Mouse (Mus musculus) forebrain, embryonic 12.5 days (tissue): ENCODE measurements around the gene Grn. TPM values are rescaled to one million over a fixed set of nuclear protein-coding genes. Genes with fewer than 3 reads are reported as not detected.

ENCODE experiments used
- ATAC-seq: fragments of 200-750 bp; cut with Nextera tagmentation; 2 replicates; pipeline ENCODE4 v1.8.0; 2017; ENCODE audit warnings: moderate TSS enrichment; ENCODE audit not compliant: low FRiP score
- H3K27ac ChIP-seq: fragments of 300-500 bp; sonication (generic); 2 replicates; pipeline ENCODE4 v1.5.1; 2016; ENCODE audit warnings: mild to moderate bottlenecking
- H3K27me3 ChIP-seq: fragments of 300-500 bp; sonication (generic); 2 replicates; pipeline ENCODE4 v1.6.1; 2016; ENCODE audit warnings: mild to moderate bottlenecking
- H3K36me3 ChIP-seq: fragments of 300-500 bp; sonication (generic); replicated peaks from 2 replicates; pipeline ENCODE4 v1.6.1; 2016; ENCODE audit warnings: mild to moderate bottlenecking
- H3K4me1 ChIP-seq: fragments of 300-500 bp; sonication (generic); 2 replicates; pipeline ENCODE4 v1.6.1; 2016
- H3K4me2 ChIP-seq: fragments of 300-500 bp; sonication (generic); 2 replicates; pipeline ENCODE4 v1.6.1; 2016; ENCODE audit warnings: mild to moderate bottlenecking, moderate library complexity
- H3K4me3 ChIP-seq: fragments of 300-500 bp; sonication (generic); replicated peaks from 2 replicates; pipeline ENCODE4 v1.5.1; 2016; ENCODE audit warnings: mild to moderate bottlenecking
- H3K9ac ChIP-seq: fragments of 300-500 bp; sonication (generic); 2 replicates; pipeline ENCODE4 v1.6.1; 2016; ENCODE audit warnings: mild to moderate bottlenecking
- H3K9me3 ChIP-seq: fragments of 300-500 bp; sonication (generic); 2 replicates; pipeline ENCODE4 v1.6.1; 2016
- WGBS: fragments of 180-500 bp; shearing (Covaris S2); methylation state at CpG from one replicate; pipeline ENCODE4 v1.1.7; 2016; 5-methylcytosine and 5-hydroxymethylcytosine counted together
- microRNA-seq: library from miRNA; unstranded; fragments of <30 nt; microRNA quantifications from one replicate; pipeline ENCODE4, GENCODE M21; 2017
- polyA plus RNA-seq: library from polyadenylated mRNA; unstranded; fragments of >200 nt; fragmentation: Nextera tagmentation; extraction: Ambion mirVana; gene quantifications from 2 replicates; pipeline ENCODE4 v1.2.1, GENCODE M21; 2016

Grn gene
- polyA plus RNA-seq, 1 experiment from 2014 or later: 55.5 TPM

- Histone ChIP-seq H3K27me3 (no peaks in the 10 kb centered on the region), H3K9ac (no peak overlapping the region), H3K36me3 (peaks cover 55% of the 10 kb centered on the region), H3K4me3 (no peak overlapping the region), H3K4me2 (no peak overlapping the region), H3K4me1 (no peaks in the 10 kb centered on the region), H3K9me3 (no peaks in the 10 kb centered on the region), H3K27ac (no peak overlapping the region)
- ATAC-seq: no peak
- 96% methylated on average over 23 of the region's 23 CpGs for WGBS
Observed at GRCm38 (mm10) chr11:102479581-102479980, 49.5 kb downstream of the Grn start.

DNA sequence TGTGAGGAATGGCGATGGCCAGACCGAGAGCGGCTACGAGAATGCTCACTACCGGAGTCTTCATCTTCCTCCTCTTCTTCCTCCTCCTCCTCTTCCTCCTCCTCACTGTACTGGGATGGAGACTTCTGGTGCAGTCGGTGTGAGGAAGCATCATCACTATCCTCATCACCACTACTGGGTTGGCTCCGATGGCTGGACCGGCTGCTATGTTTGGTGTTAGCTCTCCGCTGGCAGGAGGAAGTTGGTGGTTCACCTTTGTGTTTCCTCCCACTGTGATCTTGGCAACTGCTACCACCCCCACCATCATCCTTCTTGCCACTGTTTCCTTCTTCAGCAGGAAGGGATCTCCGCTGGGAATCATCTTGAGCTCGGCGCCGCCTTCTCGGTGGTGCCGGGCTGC is 50.0 kb downstream of the Grn start:
- Histone ChIP-seq H3K4me1 (no peaks in the 10 kb centered on the region), H3K36me3 (peaks cover 59% of the 10 kb centered on the region), H3K9me3 (no peaks in the 10 kb centered on the region), H3K27me3 (no peaks in the 10 kb centered on the region), H3K27ac (no peak overlapping the region), H3K4me3 (no peak overlapping the region), H3K9ac (no peak overlapping the region), H3K4me2 (no peak overlapping the region)
- WGBS: 99% methylated on average over 15 of the region's 15 CpGs
- ATAC-seq: no peak

DNA sequence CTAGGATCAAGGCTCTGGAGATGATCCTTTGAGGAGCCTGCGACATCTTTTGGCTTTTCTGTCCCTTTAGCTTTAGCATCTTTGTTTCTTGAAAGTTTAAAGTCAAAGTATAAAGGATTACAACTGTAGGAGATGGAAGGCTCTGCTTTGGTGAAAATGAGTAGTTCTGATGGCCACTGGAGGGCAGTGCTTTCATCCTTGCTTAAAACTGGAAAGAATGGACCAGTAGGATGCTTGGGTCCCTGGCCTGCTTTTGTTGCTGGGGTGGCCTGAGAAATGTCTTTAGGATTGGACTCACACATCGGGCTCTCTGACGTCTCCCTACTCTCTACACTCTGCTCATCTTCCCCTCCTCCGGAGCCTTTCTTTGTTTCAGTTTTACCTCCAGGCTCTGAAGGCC is 50.8 kb downstream of the Grn start:
- no peaks in the 10 kb centered on the region for H3K27me3 ChIP-seq
- WGBS: 90% methylated on average over 4 of the region's 4 CpGs
- H3K36me3 ChIP-seq: peaks cover 64% of the 10 kb centered on the region
- no peak for ATAC-seq
- no peaks in the 10 kb centered on the region for H3K9me3 ChIP-seq
- H3K4me2 ChIP-seq: no peak overlapping the region
- H3K27ac ChIP-seq: no peak overlapping the region
- no peaks in the 10 kb centered on the region for H3K4me1 ChIP-seq
- H3K4me3 ChIP-seq: no peak overlapping the region
- H3K9ac ChIP-seq: no peak overlapping the region

- no peaks in the 10 kb centered on the region for H3K9me3 ChIP-seq
- no peaks in the 10 kb centered on the region for H3K27me3 ChIP-seq
- H3K4me3 ChIP-seq: no peak overlapping the region
- 94% methylated on average over 10 of the region's 10 CpGs for WGBS
- H3K36me3 ChIP-seq: peaks cover 72% of the 10 kb centered on the region
- H3K4me2 ChIP-seq: no peak overlapping the region
- no peaks in the 10 kb centered on the region for H3K4me1 ChIP-seq
- ATAC-seq: no peak
- H3K9ac ChIP-seq: no peak overlapping the region
- H3K27ac ChIP-seq: no peak overlapping the region
Observed at GRCm38 (mm10) chr11:102481779-102482178, 51.7 kb downstream of the Grn start.

Small RNA genes within 50 kb of the gene (microRNA-seq; reads per million reads assigned to microRNA genes)
- not detected for gene Mir6930

Other genes starting within 250 kb of the Grn start
- 136 and 139 TPM in 2 replicates for gene Lsm12, start 245.0 kb upstream of the Grn start, polyA plus RNA-seq
- gene G6pc3, start 240.7 kb upstream of the Grn start, polyA plus RNA-seq: 26.6 and 28.3 TPM in 2 replicates
- gene Hdac5, start 200.1 kb upstream of the Grn start, polyA plus RNA-seq: 68.8 and 70.6 TPM in 2 replicates
- 18.5 and 19.4 TPM in 2 replicates for gene BC030867, start 181.4 kb upstream of the Grn start, polyA plus RNA-seq
- not detected in 2 replicates for gene Asb16, start 161.6 kb upstream of the Grn start, polyA plus RNA-seq
- 53.9 and 55.9 TPM in 2 replicates for gene Tmub2, start 145.4 kb upstream of the Grn start, polyA plus RNA-seq
- gene Atxn7l3, start 133.7 kb upstream of the Grn start, polyA plus RNA-seq: 22.4 and 22.6 TPM in 2 replicates
- gene Ubtf, start 110.6 kb upstream of the Grn start, polyA plus RNA-seq: 111 and 121 TPM in 2 replicates
- 21.2 and 25.7 TPM in 2 replicates for gene Slc4a1, start 64.1 kb upstream of the Grn start, polyA plus RNA-seq
- gene Rundc3a, start 36.9 kb upstream of the Grn start, polyA plus RNA-seq: 103 and 113 TPM in 2 replicates
- 173 TPM in 2 replicates for gene Slc25a39, start 22.4 kb upstream of the Grn start, polyA plus RNA-seq
- gene Fam171a2, start 17.4 kb downstream of the Grn start, polyA plus RNA-seq: 13.3 and 15.2 TPM in 2 replicates
- gene Itga2b, start 39.8 kb downstream of the Grn start, polyA plus RNA-seq: 3.5 and 4.5 TPM in 2 replicates
- gene Gpatch8, start 126.1 kb downstream of the Grn start, polyA plus RNA-seq: 66.6 and 67.9 TPM in 2 replicates
- 11.7 and 12.5 TPM in 2 replicates for gene Gm11627, start 149.1 kb downstream of the Grn start, polyA plus RNA-seq
- gene Fzd2, start 174.1 kb downstream of the Grn start, polyA plus RNA-seq: 42.2 and 42.3 TPM in 2 replicates
- 0.19 and 0.21 TPM in 2 replicates for gene Meioc, start 233.4 kb downstream of the Grn start, polyA plus RNA-seq